Mouse (Mus musculus) embryonic facial prominence, embryonic 10.5 days (tissue): ENCODE measurements at regions not wholly inside any gene's neighbourhood (a gene's known extent, or its start where the extent isn't known, plus 50 kb on each side); places are given as distances from the start of the nearest gene placed in this dataset.

Source experiments
- DNase-seq: peaks from one replicate; pipeline ENCODE4 v3.0.0-alpha.2; 2017; ENCODE audit warnings: low spot score
- H3K27ac ChIP-seq: fragments of 300-500 bp; sonication (generic); replicated peaks from 2 replicates; pipeline ENCODE4 v1.5.1; 2016; ENCODE audit warnings: mild to moderate bottlenecking
- H3K27me3 ChIP-seq: fragments of 300-500 bp; sonication (generic); replicated peaks from 2 replicates; pipeline ENCODE4 v1.6.1; 2016; ENCODE audit warnings: low read depth, mild to moderate bottlenecking; ENCODE audit not compliant: poor library complexity, severe bottlenecking
- H3K36me3 ChIP-seq: fragments of 300-500 bp; sonication (generic); replicated peaks from 2 replicates; pipeline ENCODE4 v1.6.1; 2016; ENCODE audit warnings: mild to moderate bottlenecking, moderate library complexity
- H3K4me1 ChIP-seq: fragments of 300-500 bp; sonication (generic); 2 replicates; pipeline ENCODE4 v1.6.1; 2016
- H3K4me3 ChIP-seq: fragments of 300-500 bp; sonication (generic); 2 replicates; pipeline ENCODE4 v1.5.1; 2016; ENCODE audit warnings: mild to moderate bottlenecking, moderate library complexity
- H3K9me3 ChIP-seq: fragments of 300-500 bp; sonication (generic); 2 replicates; pipeline ENCODE4 v1.6.1; 2016; ENCODE audit warnings: mild to moderate bottlenecking
- WGBS: fragments of 180-500 bp; shearing (Covaris S2); methylation state at CpG from one replicate; pipeline ENCODE4 v1.1.7; 2016; 5-methylcytosine and 5-hydroxymethylcytosine counted together

GRCm38 (mm10) chr9:115390880-115391281, 80.7 kb upstream of the Stt3b start:
- Histone ChIP-seq H3K4me1 (peaks cover 20% of the 10 kb centered on the region), H3K36me3 (no peaks in the 10 kb centered on the region), H3K9me3 (no peaks in the 10 kb centered on the region), H3K27ac (peak overlapping the region; percentile 74), H3K27me3 (no peaks in the 10 kb centered on the region), H3K4me3 (no peak overlapping the region)
- WGBS = 29% methylated on average over 11 of the region's 11 CpGs
- peak; percentile 74 for DNase-seq

DNA sequence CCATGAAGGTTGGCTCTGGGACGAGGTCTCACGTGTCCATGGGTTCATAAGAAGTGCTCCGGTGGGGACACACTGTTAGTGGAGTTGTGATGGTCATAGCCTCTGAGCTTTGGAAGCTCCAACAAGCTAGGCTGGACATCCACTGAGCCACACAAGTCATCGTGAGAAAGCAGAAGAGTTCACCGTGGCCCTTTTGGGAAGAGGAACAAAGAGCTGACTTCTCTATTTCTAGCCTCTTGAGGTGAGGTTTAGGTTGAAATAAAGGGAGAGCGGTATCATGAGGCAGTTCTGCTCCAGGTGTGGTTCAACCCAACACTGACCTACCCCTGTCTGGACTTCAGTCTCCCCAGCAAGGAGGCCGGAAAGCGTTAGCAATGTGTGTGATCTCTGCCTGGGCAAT, 85.3 kb upstream of the Stt3b start:
- 91% methylated on average over 8 of the region's 8 CpGs for WGBS

DNA sequence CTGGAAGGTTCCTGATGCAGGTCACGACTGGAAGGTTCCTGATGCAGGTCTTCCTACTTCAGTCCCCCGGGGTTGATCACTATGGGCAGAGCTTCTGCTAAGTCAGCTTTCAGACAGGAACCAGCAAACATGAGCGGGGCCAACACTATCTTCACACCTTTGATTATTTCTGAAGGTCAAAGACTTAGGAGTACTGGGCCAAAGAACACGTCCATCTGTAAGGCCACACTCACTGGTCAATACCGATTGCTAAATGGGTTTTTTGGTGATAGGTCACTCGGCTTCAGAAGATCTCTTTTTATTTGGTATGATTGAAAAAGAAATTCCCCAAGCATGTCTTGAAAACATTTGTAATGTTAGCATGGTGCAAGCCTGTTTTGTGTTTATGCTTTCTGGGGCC, 90.2 kb upstream of the Stt3b start:
- no peaks in the 10 kb centered on the region for H3K27me3 ChIP-seq
- H3K27ac ChIP-seq = no peak overlapping the region
- no peak overlapping the region for H3K4me3 ChIP-seq
- no peaks in the 10 kb centered on the region for H3K36me3 ChIP-seq
- H3K9me3 ChIP-seq = peaks cover 7% of the 10 kb centered on the region; the same call in 1 of the 2 replicates
- no peak for DNase-seq
- 94% methylated on average over 6 of the region's 6 CpGs for WGBS
- peaks cover 17% of the 10 kb centered on the region for H3K4me1 ChIP-seq

More for the DNA sequence above, 85.3 kb upstream of the Stt3b start:
- DNase-seq = no peak
- Histone ChIP-seq H3K27ac (no peak overlapping the region), H3K9me3 (peaks cover 7% of the 10 kb centered on the region; the same call in 1 of the 2 replicates), H3K4me1 (peaks cover 17% of the 10 kb centered on the region), H3K36me3 (no peaks in the 10 kb centered on the region), H3K27me3 (no peaks in the 10 kb centered on the region), H3K4me3 (no peak overlapping the region)

DNA sequence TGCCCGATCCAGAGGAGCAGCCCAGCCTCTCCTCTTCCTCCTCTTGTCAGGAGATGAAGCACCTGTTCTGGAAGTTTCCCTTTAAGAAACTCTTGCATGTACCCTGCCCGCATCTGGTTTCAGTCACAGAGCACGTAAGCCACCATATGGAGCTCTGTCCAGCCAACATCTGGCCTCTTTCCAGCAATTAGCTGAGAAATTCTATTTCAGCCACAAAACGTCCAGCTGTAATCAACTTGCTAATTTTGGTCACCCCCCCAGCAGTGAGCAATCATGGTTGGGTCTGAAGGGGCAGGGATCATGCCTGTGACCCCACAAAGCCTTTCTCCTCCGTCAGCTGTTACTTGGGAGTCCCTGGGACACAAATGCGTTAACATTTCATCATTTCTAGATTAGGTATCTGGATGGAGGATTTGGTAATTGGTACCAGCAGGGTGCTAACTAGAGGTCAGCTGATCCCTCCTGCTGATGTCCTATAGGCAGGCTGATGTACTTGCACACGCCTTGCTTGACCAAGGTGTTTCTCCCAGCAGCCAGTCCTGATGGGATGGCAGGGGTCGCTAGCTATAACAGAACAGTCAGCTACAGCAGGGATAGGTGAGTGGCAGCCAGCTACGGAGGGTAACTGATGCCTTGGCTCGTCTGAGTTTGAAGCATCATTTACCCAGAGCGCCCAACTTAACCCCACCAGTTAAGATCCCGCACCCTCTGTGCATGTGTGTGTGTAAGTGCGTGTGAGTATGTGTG, 91.4 kb upstream of the Stt3b start:
- Histone ChIP-seq H3K4me3 (no peak overlapping the region), H3K27me3 (no peaks in the 10 kb centered on the region), H3K27ac (peak overlapping the region; percentile 14; the same call in 1 of the 2 replicates), H3K4me1 (peaks cover 17% of the 10 kb centered on the region), H3K9me3 (peaks cover 7% of the 10 kb centered on the region; the same call in 1 of the 2 replicates), H3K36me3 (no peaks in the 10 kb centered on the region)
- WGBS = 57% methylated on average over 13 of the region's 13 CpGs
- DNase-seq = peak; percentile 76

DNA sequence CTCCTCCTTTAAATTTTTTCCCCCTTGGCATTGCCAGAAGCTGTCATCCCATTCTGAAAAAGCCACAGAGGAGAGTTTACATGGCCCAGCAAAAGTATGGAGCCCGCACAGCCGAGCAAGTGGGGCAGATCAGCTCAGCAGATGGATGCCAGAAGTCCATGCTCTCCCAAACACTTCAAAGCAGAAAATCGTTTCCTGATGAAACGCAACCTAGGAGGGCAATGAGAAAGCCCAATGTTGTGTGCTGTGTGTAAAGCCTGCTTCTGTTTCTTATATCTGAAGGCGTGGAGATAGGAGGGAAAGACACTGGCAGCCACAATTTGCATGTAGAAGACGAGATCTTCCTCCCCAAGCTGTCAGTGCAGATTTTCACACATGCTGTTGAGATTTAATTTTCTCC, 92.4 kb upstream of the Stt3b start:
- Histone ChIP-seq H3K4me1 (peaks cover 23% of the 10 kb centered on the region), H3K27ac (no peak overlapping the region), H3K27me3 (no peaks in the 10 kb centered on the region), H3K36me3 (no peaks in the 10 kb centered on the region), H3K4me3 (no peak overlapping the region), H3K9me3 (peaks cover 7% of the 10 kb centered on the region; the same call in 1 of the 2 replicates)
- 63% methylated on average over 6 of the region's 6 CpGs for WGBS
- DNase-seq = no peak

DNA sequence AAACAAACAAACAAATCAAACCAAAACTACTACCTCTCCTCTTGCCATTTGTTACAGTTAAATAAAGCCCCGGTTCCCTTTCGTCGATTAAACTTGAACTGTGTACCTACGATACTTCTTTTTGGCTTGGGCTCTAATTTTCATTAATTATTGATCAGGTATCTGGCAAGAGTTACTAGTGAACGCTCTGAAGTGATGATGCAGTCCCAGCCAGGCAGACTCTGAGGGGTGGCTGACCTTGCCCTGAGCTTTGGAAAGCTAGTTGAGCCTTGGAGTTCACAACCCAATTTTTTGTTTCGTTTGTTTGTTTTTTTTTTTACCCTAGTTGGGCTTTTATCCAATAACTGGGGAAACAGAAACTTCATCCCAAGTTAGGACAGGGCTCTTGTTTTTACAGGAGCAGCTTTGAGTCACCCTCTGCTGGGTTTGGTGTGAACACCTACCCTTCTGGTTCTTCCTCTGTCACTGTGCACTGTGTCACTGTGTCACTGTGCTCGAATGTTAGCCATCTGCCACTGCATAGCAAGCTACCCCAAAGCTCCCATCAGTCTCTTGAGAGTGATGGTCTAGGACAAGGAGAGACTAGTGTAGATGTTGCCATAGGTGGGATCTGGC, 93.2 kb upstream of the Stt3b start:
- Histone ChIP-seq H3K4me3 (no peak overlapping the region), H3K4me1 (peaks cover 23% of the 10 kb centered on the region), H3K27ac (no peak overlapping the region), H3K36me3 (no peaks in the 10 kb centered on the region), H3K9me3 (no peaks in the 10 kb centered on the region; the same call in 1 of the 2 replicates), H3K27me3 (no peaks in the 10 kb centered on the region)
- no peak for DNase-seq
- WGBS = 84% methylated on average over 7 of the region's 7 CpGs

DNA sequence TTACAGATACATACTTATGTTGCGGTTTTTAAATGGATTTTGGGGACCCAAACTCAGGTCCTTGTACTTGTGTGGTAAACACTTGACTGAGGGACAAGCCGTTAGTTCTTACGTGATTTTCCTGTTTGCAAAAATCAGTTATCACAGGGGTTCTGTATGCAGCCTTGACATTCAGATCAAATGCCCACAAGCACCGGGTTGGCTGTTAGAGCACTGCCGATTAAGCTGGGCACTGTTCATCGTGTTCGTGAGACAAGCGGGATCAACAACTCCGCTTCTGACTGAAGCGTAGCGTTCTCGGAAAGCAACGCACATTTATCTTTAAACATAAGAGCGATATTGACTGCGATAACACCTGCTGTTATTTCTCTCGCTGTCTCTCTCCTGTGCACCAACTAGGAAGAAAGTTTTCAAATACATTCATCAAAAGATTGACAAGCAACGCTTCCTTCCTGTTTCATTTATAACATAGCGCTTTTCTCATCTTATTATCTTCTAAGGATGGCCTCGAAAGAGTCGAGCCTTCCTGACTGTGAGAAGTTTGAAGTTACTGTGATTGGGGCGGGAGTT, 97.8 kb upstream of the Stt3b start:
- Histone ChIP-seq H3K4me1 (peaks cover 7% of the 10 kb centered on the region; the same call in 1 of the 2 replicates), H3K27me3 (no peaks in the 10 kb centered on the region), H3K9me3 (no peaks in the 10 kb centered on the region), H3K36me3 (no peaks in the 10 kb centered on the region), H3K27ac (no peak overlapping the region), H3K4me3 (no peak overlapping the region)
- 94% methylated on average over 21 of the region's 21 CpGs for WGBS
- no peak for DNase-seq

- 89% methylated on average over 6 of the region's 6 CpGs for WGBS
- Histone ChIP-seq H3K4me3 (no peak overlapping the region), H3K27ac (no peak overlapping the region), H3K27me3 (no peaks in the 10 kb centered on the region), H3K4me1 (peaks cover 7% of the 10 kb centered on the region; the same call in 1 of the 2 replicates), H3K36me3 (no peaks in the 10 kb centered on the region), H3K9me3 (no peaks in the 10 kb centered on the region)
- no peak for DNase-seq
Measured at GRCm38 (mm10) chr9:115408886-115409285, 98.7 kb upstream of the Stt3b start.

DNA sequence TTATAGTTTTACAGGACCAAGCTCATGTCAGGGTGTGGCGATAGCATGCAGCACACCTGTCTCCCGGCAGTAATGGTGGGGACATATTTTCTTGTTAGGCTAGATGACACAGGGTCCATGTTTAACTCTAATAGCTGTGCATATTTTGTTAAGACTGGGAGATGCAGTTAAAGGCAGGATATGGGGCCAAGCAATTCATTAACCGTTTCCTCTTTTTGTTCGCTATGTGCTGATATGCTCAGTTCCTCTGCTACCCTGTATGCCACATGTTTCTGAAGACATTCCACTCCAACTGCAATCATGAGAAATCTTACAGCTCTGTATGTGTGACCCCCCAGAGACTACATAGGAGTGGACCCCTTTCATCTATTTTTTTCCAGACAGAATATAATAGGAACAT, 104.0 kb upstream of the Stt3b start:
- no peaks in the 10 kb centered on the region for H3K27me3 ChIP-seq
- H3K9me3 ChIP-seq = no peaks in the 10 kb centered on the region
- no peak overlapping the region for H3K27ac ChIP-seq
- no peak for DNase-seq
- no peaks in the 10 kb centered on the region for H3K4me1 ChIP-seq
- no peak overlapping the region for H3K4me3 ChIP-seq
- 91% methylated on average over 4 of the region's 4 CpGs for WGBS
- H3K36me3 ChIP-seq = no peaks in the 10 kb centered on the region

DNA sequence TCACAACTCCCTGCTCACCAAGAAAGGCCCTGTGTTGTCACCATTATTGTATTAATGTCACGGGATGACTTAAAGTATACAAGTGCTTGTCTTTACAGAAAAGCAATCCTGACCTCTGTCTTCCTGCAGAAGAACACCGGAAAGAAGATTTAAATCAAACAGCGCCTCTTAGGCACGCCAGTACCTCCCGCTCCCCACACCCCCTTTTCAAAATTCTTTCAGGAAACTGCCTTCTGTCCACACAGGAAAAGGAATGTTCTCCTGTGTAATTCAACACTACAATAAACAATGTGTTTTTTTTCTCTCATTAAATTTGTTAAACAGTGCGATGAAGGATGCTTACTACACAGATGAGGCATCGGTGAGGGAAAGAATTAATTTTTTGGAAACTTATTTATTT, 112.6 kb upstream of the Stt3b start:
- DNase-seq = no peak
- H3K9me3 ChIP-seq = peaks cover 9% of the 10 kb centered on the region; the same call in 1 of the 2 replicates
- 77% methylated on average over 7 of the region's 7 CpGs for WGBS
- H3K27ac ChIP-seq = no peak overlapping the region
- H3K4me1 ChIP-seq = peaks cover 19% of the 10 kb centered on the region
- H3K36me3 ChIP-seq = no peaks in the 10 kb centered on the region
- H3K27me3 ChIP-seq = no peaks in the 10 kb centered on the region
- H3K4me3 ChIP-seq = no peak overlapping the region

GRCm38 (mm10) chr9:115426682-115427081, 116.5 kb upstream of the Stt3b start:
- Histone ChIP-seq H3K27me3 (no peaks in the 10 kb centered on the region), H3K27ac (no peak overlapping the region), H3K4me1 (peaks cover 19% of the 10 kb centered on the region), H3K9me3 (no peaks in the 10 kb centered on the region), H3K36me3 (no peaks in the 10 kb centered on the region), H3K4me3 (no peak overlapping the region)
- DNase-seq = no peak
- 93% methylated on average over 8 of the region's 8 CpGs for WGBS

DNA sequence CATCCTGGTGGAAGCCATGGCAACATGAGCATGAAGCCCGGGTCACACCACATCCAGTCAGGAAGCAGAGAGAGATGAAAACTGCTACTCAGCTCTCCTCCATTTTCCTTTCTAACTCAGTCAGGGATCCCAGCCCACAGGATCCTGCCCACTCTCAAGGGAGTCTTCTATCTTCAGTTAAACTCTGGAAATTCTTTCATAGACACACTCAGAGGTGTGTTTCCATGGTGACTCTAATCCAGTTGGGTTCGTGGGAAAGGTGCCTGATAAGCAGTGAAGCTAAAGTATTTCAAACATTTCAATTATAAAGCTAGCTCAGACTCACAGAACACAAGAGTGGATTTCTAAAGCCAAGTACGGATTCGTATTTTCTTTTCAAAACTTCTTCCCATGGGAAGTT, 120.0 kb upstream of the Stt3b start:
- WGBS = 75% methylated on average over 4 of the region's 4 CpGs
- Histone ChIP-seq H3K27me3 (no peaks in the 10 kb centered on the region), H3K4me1 (no peaks in the 10 kb centered on the region), H3K9me3 (no peaks in the 10 kb centered on the region), H3K4me3 (no peak overlapping the region), H3K36me3 (no peaks in the 10 kb centered on the region), H3K27ac (no peak overlapping the region)
- no peak for DNase-seq

DNA sequence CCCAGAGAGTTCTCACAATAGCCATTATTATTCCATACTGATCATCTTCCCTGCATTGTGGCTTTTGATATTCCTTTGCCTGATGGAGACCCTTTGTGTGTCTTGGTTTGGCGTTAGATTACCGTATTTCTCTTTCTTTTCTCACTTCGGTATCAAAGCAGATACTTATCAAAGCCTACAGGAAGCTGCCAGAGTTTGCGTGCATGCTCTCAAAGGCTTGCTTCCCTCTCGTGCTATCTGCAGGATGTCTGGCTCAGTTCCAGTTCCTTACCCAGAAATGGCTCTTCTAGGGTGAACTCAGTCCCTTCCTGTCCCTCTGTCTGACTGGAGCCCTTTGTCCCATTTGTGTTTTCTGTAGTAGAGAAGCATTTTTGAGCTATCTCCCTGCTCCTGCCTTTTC, 124.5 kb upstream of the Stt3b start:
- no peak for DNase-seq
- 32% methylated on average over 5 of the region's 5 CpGs for WGBS

More for the DNA sequence above, 124.5 kb upstream of the Stt3b start:
- Histone ChIP-seq H3K4me1 (no peaks in the 10 kb centered on the region), H3K36me3 (no peaks in the 10 kb centered on the region), H3K9me3 (peaks cover 14% of the 10 kb centered on the region; the same call in 1 of the 2 replicates), H3K27ac (no peak overlapping the region), H3K4me3 (no peak overlapping the region), H3K27me3 (no peaks in the 10 kb centered on the region)
